Mouse (Mus musculus) megakaryocyte, embryonic 14.5 days (primary cell): Measurements from ENCODE around the gene Gm11127.

Experiments used
- FLI1 ChIP-seq: IDR thresholded peaks from 2 replicates; pipeline ENCODE4 v1.6.1; 2012; ENCODE audit warnings: low read length, inconsistent platforms, mixed read lengths
- GATA1 ChIP-seq: IDR thresholded peaks from 3 replicates; pipeline ENCODE4 v1.6.1; 2012; ENCODE audit warnings: mixed read lengths, low read length, inconsistent platforms, borderline replicate concordance

DNA sequence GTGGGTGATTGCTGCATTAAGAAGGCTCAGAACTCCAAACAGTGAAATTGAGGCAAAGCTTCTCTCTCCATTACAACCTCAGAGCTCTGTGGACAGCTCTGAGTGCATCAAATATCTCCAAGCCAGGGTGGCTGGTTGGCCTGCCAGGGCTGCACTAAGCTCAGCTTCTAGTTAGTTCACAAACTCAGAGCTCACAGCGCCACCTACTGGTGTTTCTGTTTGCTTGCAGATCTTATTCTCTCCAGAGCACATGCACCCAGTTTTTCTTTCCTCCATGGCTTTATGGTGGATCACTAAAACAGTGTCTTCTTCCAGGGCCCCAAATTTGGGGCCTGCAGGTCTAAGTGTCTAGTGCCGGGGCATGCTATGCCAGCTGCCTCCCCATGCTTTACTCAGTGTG is 2.7 kb upstream of the Gm11127 start:
- no peak for TF ChIP-seq GATA1
- no peak for TF ChIP-seq FLI1
